Mouse (Mus musculus) left cerebral cortex, adult 18-20 months (tissue): ENCODE measurements around the gene Gm8897. TPM values are rescaled to one million over a fixed set of nuclear protein-coding genes. Genes with fewer than 3 reads are reported as not detected.
"Not testable (repeated sequence)": the region's sequence is repeated elsewhere in the genome, so short reads cannot be mapped to it uniquely, and the experiment has no call there.

Experiments used
- DNase-seq, 2 experiments: peaks; one replicate each; pipeline ENCODE4 v3.0.0; 2021 to 2022; ENCODE audit warnings: low spot score in 2 of 2, mixed read lengths in 1 of 2
- long read RNA-seq, 2 experiments: library from polyadenylated mRNA; stranded (forward); transcript quantifications; one replicate each; pipeline ENCODE4 v2.0.0; 2021
- total RNA-seq, 2 experiments: library from RNA; stranded (reverse); gene quantifications; 2 replicates each; pipeline ENCODE4 v1.2.3; 2021

Gene Gm8897
- not detected for total RNA-seq
- long read RNA-seq, experiment 1 = 0 reads
- long read RNA-seq, experiment 2 = 0 reads

DNA sequence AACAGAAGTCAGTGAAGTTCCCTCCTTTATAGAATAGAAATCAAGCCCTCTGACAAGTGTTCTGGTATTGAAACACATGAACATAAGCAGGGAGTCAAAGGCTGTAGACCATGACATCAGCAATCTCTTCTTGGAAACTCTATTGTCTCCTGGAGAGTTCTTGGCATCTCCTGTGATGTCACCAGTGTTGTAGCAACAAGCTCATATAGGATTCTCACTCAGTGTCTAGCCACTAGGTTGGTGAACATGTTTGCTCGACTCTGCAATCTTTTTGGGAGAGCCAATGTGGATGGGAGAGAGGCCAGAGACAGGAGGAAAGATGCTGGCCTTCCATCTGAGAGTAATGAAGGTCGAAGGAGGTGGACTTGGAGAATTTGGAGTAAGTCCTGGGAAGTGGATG lies at the start of gene Gm8897:
Gene Gm8897 (plus strand): TSS at position 301 of the 400 bp plus-strand sequence.
- not testable (repeated sequence) for DNase-seq

DNA sequence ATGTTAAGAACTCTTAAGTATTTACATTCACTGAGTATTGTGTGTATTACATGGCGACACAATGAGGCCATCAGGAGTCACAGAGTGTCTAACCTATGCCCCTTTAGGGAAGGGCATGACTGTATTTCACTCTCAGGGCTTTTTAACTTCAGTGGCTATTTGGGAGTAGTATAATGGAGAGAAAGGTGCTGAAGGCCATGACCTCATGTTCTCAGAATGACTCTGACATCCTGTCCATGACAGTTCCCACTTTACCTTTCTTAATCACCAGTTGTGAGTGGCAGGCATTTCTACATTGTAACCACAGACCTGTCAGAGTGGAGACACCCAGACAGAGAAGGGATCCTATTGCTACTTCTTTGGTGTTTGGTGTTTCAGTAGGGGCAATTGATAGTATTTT lies 473 bp downstream of the Gm8897 start:
- not testable (repeated sequence) for DNase-seq

Other genes starting within 250 kb of the Gm8897 start
- gene Gm5861, start 233.3 kb upstream of the Gm8897 start, total RNA-seq = not detected
- gene Gm8890, start 160.4 kb upstream of the Gm8897 start, total RNA-seq = not detected
- gene Speer1, start 74.9 kb upstream of the Gm8897 start, total RNA-seq = not detected
- gene Gm8906, start 86.3 kb downstream of the Gm8897 start, total RNA-seq = not detected
- not detected for gene Gm6460, start 178.5 kb downstream of the Gm8897 start, total RNA-seq